Mouse (Mus musculus): ENCODE results near the gene Emc10.

DNA sequence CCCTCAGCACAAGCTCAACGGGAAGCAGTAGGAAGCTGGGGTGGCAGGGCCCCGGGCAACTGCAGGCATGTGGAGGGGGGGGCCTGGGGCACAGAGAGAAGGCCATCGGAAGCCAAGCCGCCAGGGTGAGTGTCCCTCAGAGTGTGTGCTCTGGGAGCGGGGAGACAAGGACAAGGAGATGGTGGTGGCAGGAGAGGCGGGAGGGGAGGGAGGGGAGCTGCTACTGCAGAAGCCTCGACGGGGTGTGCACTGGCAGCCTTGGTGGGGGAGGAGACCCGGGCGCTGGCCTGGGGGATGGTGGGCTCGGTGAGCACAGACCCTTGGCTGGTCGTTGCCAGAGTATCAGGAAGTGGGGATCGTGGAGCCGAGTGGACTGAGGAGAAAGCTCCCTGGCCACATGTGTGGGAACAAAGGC, 53.9 kb downstream of the Emc10 start:
- no peak for TF ChIP-seq POLR2A (IDR thresholded peaks at IDR 0.05; ENCODE audit: control insufficient read depth, extremely low read depth, insufficient read depth, low read length, poor library complexity)
- TF ChIP-seq CTCF (IDR thresholded peaks at IDR 0.05; ENCODE audit: borderline replicate concordance, control insufficient read depth, extremely low read depth, insufficient read depth, low read length, poor library complexity): no peak
